ENCODE assay signal across 8 mouse cellular contexts in the genomic region with DNA sequence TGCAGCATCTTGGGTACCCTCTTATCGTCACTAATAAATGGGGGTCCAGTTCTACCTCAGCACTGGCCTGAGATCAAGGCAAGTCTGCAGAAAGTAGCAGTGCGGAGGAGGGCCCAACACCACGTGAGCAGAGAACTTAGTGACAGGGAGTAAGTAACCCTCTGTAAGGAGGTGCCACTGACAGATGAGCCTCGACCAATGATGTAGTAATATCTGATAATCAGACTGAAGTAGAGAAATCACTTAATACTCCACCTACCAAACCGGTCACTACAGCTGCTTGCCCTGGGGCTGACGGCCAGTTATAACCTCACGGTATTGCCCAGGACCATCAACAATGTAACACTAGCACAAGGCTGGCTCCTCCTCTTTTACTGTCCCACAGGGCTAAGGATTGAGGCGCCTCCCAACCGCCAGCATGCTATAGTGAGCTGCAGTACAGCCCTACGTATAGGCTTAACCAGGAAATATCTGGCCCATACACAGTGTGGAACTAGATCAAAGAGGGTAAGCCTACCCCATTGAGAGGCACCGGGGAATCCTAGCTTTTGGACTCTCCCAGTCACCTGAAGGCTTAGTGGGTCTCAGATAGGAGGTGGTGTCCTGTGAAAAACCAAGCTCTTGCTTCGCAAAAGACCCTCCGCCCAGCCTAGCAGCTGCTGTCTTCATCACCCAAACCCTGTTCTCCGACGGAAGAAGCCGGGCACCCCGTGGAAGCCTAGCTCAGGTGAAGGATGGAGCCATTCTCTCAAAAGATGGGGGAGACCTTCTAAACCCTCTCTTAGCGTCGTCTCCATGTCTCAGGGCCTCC. TPM values are rescaled to one million over a fixed set of nuclear protein-coding genes. Genes with fewer than 3 reads are reported as not detected.
DNase-seq lines count a peak whose midpoint lies in the region; ATAC-seq and TF ChIP-seq lines count a peak whose summit lies in the region.

No protein-coding gene starts in this region.

- no peaks in the 10 kb centered on the region for H3K27me3 ChIP-seq in cerebellum, adult 2 months (ENCODE audit: control insufficient read depth, insufficient read depth, low read length)
- no peaks in the 10 kb centered on the region for H3K27me3 ChIP-seq in embryonic facial prominence, embryonic 13.5 days
- H3K27me3 ChIP-seq in limb, embryonic 12.5 days, result no peaks in the 10 kb centered on the region
- H3K27me3 ChIP-seq in neural tube, embryonic 15.5 days (replicated peaks), result no peaks in the 10 kb centered on the region

- WGBS in cerebellum, adult 2 months, result 14% methylated on average over 19 of the region's 19 CpGs
- 9% methylated on average over 19 of the region's 19 CpGs for WGBS in embryonic facial prominence, embryonic 13.5 days
- WGBS in limb, embryonic 12.5 days, result 9% methylated on average over 19 of the region's 19 CpGs
- WGBS in neural tube, embryonic 15.5 days, result 8% methylated on average over 19 of the region's 19 CpGs

- no peaks in the 10 kb centered on the region for H3K9me3 ChIP-seq in embryonic facial prominence, embryonic 13.5 days
- H3K9me3 ChIP-seq in limb, embryonic 12.5 days, result no peaks in the 10 kb centered on the region
- H3K9me3 ChIP-seq in neural tube, embryonic 15.5 days (replicated peaks), result no peaks in the 10 kb centered on the region

- H3K36me3 ChIP-seq in embryonic facial prominence, embryonic 13.5 days, result peaks cover 3% of the 10 kb centered on the region; the same call in 1 of the 2 replicates
- peaks cover 22% of the 10 kb centered on the region for H3K36me3 ChIP-seq in limb, embryonic 12.5 days
- no peaks in the 10 kb centered on the region; the same call in 1 of the 2 replicates for H3K36me3 ChIP-seq in neural tube, embryonic 15.5 days

- no peak for DNase-seq in cerebellum, adult 2 months
- DNase-seq in cerebellum, postnatal 36 days, result no peak
- DNase-seq in CD4-positive helper T cell, adult 2 months (ENCODE audit: low read depth, low spot score), result peak; percentile 32
- no peak for DNase-seq in urinary bladder, postnatal 4 days (ENCODE audit: low spot score in 2 of 2)
- DNase-seq in layer of hippocampus, adult 8-10 months (ENCODE audit: low spot score in 2 of 2), result no peak

- H3K4me2 ChIP-seq in embryonic facial prominence, embryonic 13.5 days, result peak overlapping the region; percentile 87
- H3K4me2 ChIP-seq in limb, embryonic 12.5 days, result peak overlapping the region; percentile 70
- H3K4me2 ChIP-seq in neural tube, embryonic 15.5 days, result peak overlapping the region; percentile 89

- H3K9ac ChIP-seq in embryonic facial prominence, embryonic 13.5 days, result peak overlapping the region; percentile 87
- peak overlapping the region; percentile 86 for H3K9ac ChIP-seq in limb, embryonic 12.5 days (replicated peaks)
- H3K9ac ChIP-seq in neural tube, embryonic 15.5 days (replicated peaks), result peak overlapping the region; percentile 85

- no peak; the same call in 1 of the 2 replicates for ATAC-seq in embryonic facial prominence, embryonic 13.5 days (ENCODE audit: insufficient number of reproducible peaks, insufficient read depth, low FRiP score, low TSS enrichment, low read depth)
- peak; percentile 52; the same call in 1 of the 2 replicates for ATAC-seq in limb, embryonic 12.5 days (ENCODE audit: insufficient number of reproducible peaks, insufficient read depth, low FRiP score, low TSS enrichment, low read depth)
- peak; percentile 48 for ATAC-seq in neural tube, embryonic 15.5 days (ENCODE audit: low FRiP score)

- H3K27ac ChIP-seq in cerebellum, adult 2 months (ENCODE audit: insufficient read depth, low read length), result no peak overlapping the region
- 0 out of 2 replicates have a peak overlapping the region, but pooled peaks have one; percentile 64 for H3K27ac ChIP-seq in embryonic facial prominence, embryonic 13.5 days
- peak overlapping the region; percentile 17; the same call in 1 of the 2 replicates for H3K27ac ChIP-seq in limb, embryonic 12.5 days
- peak overlapping the region; percentile 80; the same call in 1 of the 2 replicates for H3K27ac ChIP-seq in neural tube, embryonic 15.5 days (replicated peaks)

- TF ChIP-seq CTCF in cerebellum, adult 2 months (IDR thresholded peaks at IDR 0.05; ENCODE audit: borderline replicate concordance, insufficient read depth, low read depth, low read length), result no peak

- H3K4me1 ChIP-seq in cerebellum, adult 2 months (ENCODE audit: control insufficient read depth, insufficient read depth, low read length), result peaks cover 5% of the 10 kb centered on the region; the same call in 1 of the 2 replicates
- peaks cover 18% of the 10 kb centered on the region for H3K4me1 ChIP-seq in embryonic facial prominence, embryonic 13.5 days
- peaks cover 14% of the 10 kb centered on the region for H3K4me1 ChIP-seq in limb, embryonic 12.5 days (replicated peaks)
- H3K4me1 ChIP-seq in neural tube, embryonic 15.5 days, result peaks cover 40% of the 10 kb centered on the region

- no peak for TF ChIP-seq POLR2A in cerebellum, adult 2 months (IDR thresholded peaks at IDR 0.05; ENCODE audit: borderline replicate concordance, insufficient read depth, low read length)

- H3K4me3 ChIP-seq in cerebellum, adult 2 months (replicated peaks; ENCODE audit: insufficient read depth, low read depth, low read length), result peak overlapping the region; percentile 80
- H3K4me3 ChIP-seq in embryonic facial prominence, embryonic 13.5 days, result peak overlapping the region; percentile 83
- peak overlapping the region; percentile 76 for H3K4me3 ChIP-seq in limb, embryonic 12.5 days (replicated peaks)
- peak overlapping the region; percentile 93 for H3K4me3 ChIP-seq in neural tube, embryonic 15.5 days (replicated peaks)

RNA-seq across cellular contexts. Expression of a gene that starts 1.1 kb away (rescaled TPM):
- 15.7 and 16.1 TPM in 2 replicates for polyA plus RNA-seq in cerebellum, adult 2 months (2012; rRNA removed)
- 40.1 and 41.3 TPM in 2 replicates for polyA plus RNA-seq in embryonic facial prominence, embryonic 13.5 days (2015; fragmentation: Nextera tagmentation; extraction: Ambion mirVana)
- polyA plus RNA-seq in limb, embryonic 12.5 days (2016; fragmentation: Nextera tagmentation; extraction: Ambion mirVana), result 44.7 and 46.0 TPM in 2 replicates
- 37.3 and 42.0 TPM in 2 replicates for polyA plus RNA-seq in neural tube, embryonic 15.5 days (2015; fragmentation: Nextera tagmentation; extraction: Ambion mirVana)
- 10 to 100 TPM in 3 of 4 experiments, 1 to 10 TPM in 1; 9.5 to 13.3 (median 11.7) TPM for total RNA-seq in layer of hippocampus, adult 8-10 months (2022)

RNA-seq across cellular contexts. Expression of a gene that starts 30.3 kb away (rescaled TPM):
- 22.9 and 25.0 TPM in 2 replicates for polyA plus RNA-seq in cerebellum, adult 2 months (2012; rRNA removed)
- polyA plus RNA-seq in embryonic facial prominence, embryonic 13.5 days (2015; fragmentation: Nextera tagmentation; extraction: Ambion mirVana), result 39.2 and 41.8 TPM in 2 replicates
- 48.9 and 50.8 TPM in 2 replicates for polyA plus RNA-seq in limb, embryonic 12.5 days (2016; fragmentation: Nextera tagmentation; extraction: Ambion mirVana)
- polyA plus RNA-seq in neural tube, embryonic 15.5 days (2015; fragmentation: Nextera tagmentation; extraction: Ambion mirVana), result 31.4 and 36.6 TPM in 2 replicates
- total RNA-seq in layer of hippocampus, adult 8-10 months (2022), result 10 to 100 TPM; 24.6 to 28.3 (median 26.9) TPM

RNA-seq across cellular contexts. Expression of a gene that starts 30.5 kb away (rescaled TPM):
- polyA plus RNA-seq in cerebellum, adult 2 months (2012; rRNA removed), result 12.2 and 13.7 TPM in 2 replicates
- polyA plus RNA-seq in embryonic facial prominence, embryonic 13.5 days (2015; fragmentation: Nextera tagmentation; extraction: Ambion mirVana), result 38.1 and 44.5 TPM in 2 replicates
- polyA plus RNA-seq in limb, embryonic 12.5 days (2016; fragmentation: Nextera tagmentation; extraction: Ambion mirVana), result 51.7 and 54.2 TPM in 2 replicates
- polyA plus RNA-seq in neural tube, embryonic 15.5 days (2015; fragmentation: Nextera tagmentation; extraction: Ambion mirVana), result 9.6 and 30.0 TPM in 2 replicates
- 10 to 100 TPM in 2 of 4 experiments, 1 to 10 TPM in 2; 7.0 to 23.0 (median 12.5) TPM for total RNA-seq in layer of hippocampus, adult 8-10 months (2022)
